ENCODE assay signal across 8 mouse cellular contexts in genomic region chr11:115491356-115492083, GRCm38 (mm10). TPM values are rescaled to one million over a fixed set of nuclear protein-coding genes. Genes with fewer than 3 reads are reported as not detected.
DNase-seq lines count a peak whose midpoint lies in the region; ATAC-seq and TF ChIP-seq lines count a peak whose summit lies in the region.

Gene Nt5c (minus strand): TSS chr11:115491862.

- peak within 1 kb of the TSS; percentile 83 for H3K4me3 ChIP-seq in embryonic facial prominence, embryonic 10.5 days
- peak within 1 kb of the TSS; percentile 67 for H3K4me3 ChIP-seq in intestine, postnatal 0 days (ENCODE audit: low read depth, low read length)
- H3K4me3 ChIP-seq in midbrain, embryonic 10.5 days, result peak within 1 kb of the TSS; percentile 81

- peak; percentile 88 for TF ChIP-seq CTCF in intestine, postnatal 0 days (IDR thresholded peaks at IDR 0.05; ENCODE audit: low read depth)

- H3K9me3 ChIP-seq in embryonic facial prominence, embryonic 10.5 days, result no peaks in the 10 kb centered on the region
- no peaks in the 10 kb centered on the region for H3K9me3 ChIP-seq in intestine, postnatal 0 days (ENCODE audit: control insufficient read depth)
- H3K9me3 ChIP-seq in midbrain, embryonic 10.5 days (replicated peaks), result no peaks in the 10 kb centered on the region

- WGBS in embryonic facial prominence, embryonic 10.5 days, result under 1% methylated on average over 43 of the region's 43 CpGs
- under 1% methylated on average over 43 of the region's 43 CpGs for WGBS in intestine, postnatal 0 days
- under 1% methylated on average over 43 of the region's 43 CpGs for WGBS in midbrain, embryonic 10.5 days

- H3K27ac ChIP-seq in embryonic facial prominence, embryonic 10.5 days (replicated peaks), result peak within 1 kb of the TSS; percentile 91
- H3K27ac ChIP-seq in intestine, postnatal 0 days (ENCODE audit: low read depth, low read length), result peak within 1 kb of the TSS; percentile 82
- H3K27ac ChIP-seq in midbrain, embryonic 10.5 days (replicated peaks), result peak within 1 kb of the TSS; percentile 90

- peak; percentile 94 for ATAC-seq in intestine, postnatal 0 days

- H3K4me2 ChIP-seq in intestine, postnatal 0 days (replicated peaks; ENCODE audit: low read depth), result peak within 1 kb of the TSS; percentile 83

- peaks cover 24% of the 10 kb centered on the region for H3K36me3 ChIP-seq in embryonic facial prominence, embryonic 10.5 days (replicated peaks)
- H3K36me3 ChIP-seq in intestine, postnatal 0 days (ENCODE audit: control insufficient read depth, insufficient read depth), result peaks cover 19% of the 10 kb centered on the region; the same call in 1 of the 2 replicates
- H3K36me3 ChIP-seq in midbrain, embryonic 10.5 days, result peaks cover 19% of the 10 kb centered on the region

- peak; percentile 89 for DNase-seq in adrenal gland, postnatal 10 days
- peak; percentile 87 for DNase-seq in embryonic facial prominence, embryonic 10.5 days (ENCODE audit: low spot score)
- no peak for DNase-seq in gonadal fat pad, adult 2 months (ENCODE audit: low read depth)
- DNase-seq in left cerebral cortex, postnatal 36 days (ENCODE audit: low spot score in 2 of 2), result peak; percentile 84 to 86
- DNase-seq in midbrain, embryonic 10.5 days (ENCODE audit: low spot score), result peak; percentile 85
- peak; percentile 79 to 84 for DNase-seq in right cerebral cortex, postnatal 36 days (ENCODE audit: low spot score in 2 of 2)
- DNase-seq in urinary bladder, postnatal 4 days (ENCODE audit: low spot score in 2 of 2), result peak; percentile 77 to 78

- 0 out of 2 replicates have a peak, but pooled peaks cover 5% of the 10 kb centered on the region for H3K27me3 ChIP-seq in embryonic facial prominence, embryonic 10.5 days (replicated peaks; ENCODE audit: low read depth, poor library complexity, severe bottlenecking)
- no peaks in the 10 kb centered on the region for H3K27me3 ChIP-seq in intestine, postnatal 0 days (replicated peaks; ENCODE audit: control insufficient read depth, insufficient read depth, low read length)
- H3K27me3 ChIP-seq in midbrain, embryonic 10.5 days (ENCODE audit: low read depth, poor library complexity, severe bottlenecking), result peaks cover 8% of the 10 kb centered on the region; the same call in 1 of the 2 replicates

- intact Hi-C loops in left cerebral cortex, postnatal 36 days (cut with DNase I), result loop anchor here (5.0 kb wide), 1 partner anchor 111 kb away; the partner anchor contains the start of genes Gga3 and Mrps7

- peak within 1 kb of the TSS; percentile 74 for H3K9ac ChIP-seq in intestine, postnatal 0 days (ENCODE audit: low read depth, low read length)

- H3K4me1 ChIP-seq in embryonic facial prominence, embryonic 10.5 days, result peaks cover 24% of the 10 kb centered on the region
- H3K4me1 ChIP-seq in intestine, postnatal 0 days (replicated peaks; ENCODE audit: control insufficient read depth, insufficient read depth, low read length), result no peaks in the 10 kb centered on the region; the same call in 1 of the 2 replicates
- H3K4me1 ChIP-seq in midbrain, embryonic 10.5 days, result peaks cover 32% of the 10 kb centered on the region

RNA-seq across cellular contexts. Expression of gene Nt5c, which starts in this region (rescaled TPM):
- total RNA-seq in adrenal gland, postnatal 10 days (2021), result 10 to 100 TPM; 70.2 to 70.9 TPM
- polyA plus RNA-seq in embryonic facial prominence, embryonic 10.5 days (2016; fragmentation: Nextera tagmentation; extraction: Ambion mirVana), result 90.9 and 92.2 TPM in 2 replicates
- polyA plus RNA-seq in gonadal fat pad, adult 2 months (2012; rRNA removed), result 47.8 and 48.5 TPM in 2 replicates
- polyA plus RNA-seq in intestine, postnatal 0 days (2015; fragmentation: Nextera tagmentation; extraction: Ambion mirVana), result 189 and 194 TPM in 2 replicates
- 10 to 100 TPM; 61.0 to 69.8 TPM for total RNA-seq in left cerebral cortex, postnatal 36 days (2021)
- polyA plus RNA-seq in midbrain, embryonic 10.5 days (2016; fragmentation: Nextera tagmentation; extraction: Ambion mirVana), result 87.7 and 89.7 TPM in 2 replicates
